Mouse (Mus musculus): Measurements from ENCODE around the gene 3110009E18Rik. TPM values are rescaled to one million over a fixed set of nuclear protein-coding genes. Genes with fewer than 3 reads are reported as not detected.

The 3110009E18Rik gene
- polyA plus RNA-seq, 1 experiment from 2014 or later, result 18.1 TPM

DNA sequence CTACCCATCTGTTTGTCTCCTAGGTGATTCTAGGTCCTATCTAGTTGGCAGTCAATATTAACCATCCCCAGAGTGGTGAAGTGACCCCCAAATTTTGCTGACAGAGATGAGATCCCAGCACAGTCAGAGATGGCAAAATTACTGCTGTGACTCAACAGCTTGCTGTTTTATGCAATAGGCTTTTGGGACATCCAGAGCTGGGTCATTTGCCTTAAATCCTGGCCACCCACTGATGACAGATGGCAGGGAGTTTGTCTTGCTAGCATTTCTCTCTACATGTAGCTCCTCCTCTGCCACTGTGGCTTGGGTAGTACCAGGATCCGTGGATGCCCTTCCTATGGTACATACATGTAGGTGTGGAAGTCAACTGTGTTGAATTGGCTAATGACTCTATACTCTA lies 11.4 kb downstream of the 3110009E18Rik start:
- Histone ChIP-seq H3K27me3 (ENCODE audit: control insufficient read depth, insufficient read depth, low read depth, low read length) (no peaks in the 10 kb centered on the region), H3K4me1 (replicated peaks; ENCODE audit: control insufficient read depth, insufficient read depth, low read length) (no peaks in the 10 kb centered on the region), H3K36me3 (ENCODE audit: control insufficient read depth, insufficient read depth, low read length) (no peaks in the 10 kb centered on the region), H3K9me3 (ENCODE audit: control insufficient read depth, low read length) (no peaks in the 10 kb centered on the region), H3K4me2 (ENCODE audit: low read depth, low read length) (no peak overlapping the region), H3K27ac (ENCODE audit: low read length) (no peak overlapping the region), H3K9ac (ENCODE audit: low read length) (no peak overlapping the region), H3K4me3 (ENCODE audit: low read length) (no peak overlapping the region)
- ATAC-seq (ENCODE audit: low read depth), result no peak
- 86% methylated on average over 1 of the region's 1 CpGs for WGBS

DNA sequence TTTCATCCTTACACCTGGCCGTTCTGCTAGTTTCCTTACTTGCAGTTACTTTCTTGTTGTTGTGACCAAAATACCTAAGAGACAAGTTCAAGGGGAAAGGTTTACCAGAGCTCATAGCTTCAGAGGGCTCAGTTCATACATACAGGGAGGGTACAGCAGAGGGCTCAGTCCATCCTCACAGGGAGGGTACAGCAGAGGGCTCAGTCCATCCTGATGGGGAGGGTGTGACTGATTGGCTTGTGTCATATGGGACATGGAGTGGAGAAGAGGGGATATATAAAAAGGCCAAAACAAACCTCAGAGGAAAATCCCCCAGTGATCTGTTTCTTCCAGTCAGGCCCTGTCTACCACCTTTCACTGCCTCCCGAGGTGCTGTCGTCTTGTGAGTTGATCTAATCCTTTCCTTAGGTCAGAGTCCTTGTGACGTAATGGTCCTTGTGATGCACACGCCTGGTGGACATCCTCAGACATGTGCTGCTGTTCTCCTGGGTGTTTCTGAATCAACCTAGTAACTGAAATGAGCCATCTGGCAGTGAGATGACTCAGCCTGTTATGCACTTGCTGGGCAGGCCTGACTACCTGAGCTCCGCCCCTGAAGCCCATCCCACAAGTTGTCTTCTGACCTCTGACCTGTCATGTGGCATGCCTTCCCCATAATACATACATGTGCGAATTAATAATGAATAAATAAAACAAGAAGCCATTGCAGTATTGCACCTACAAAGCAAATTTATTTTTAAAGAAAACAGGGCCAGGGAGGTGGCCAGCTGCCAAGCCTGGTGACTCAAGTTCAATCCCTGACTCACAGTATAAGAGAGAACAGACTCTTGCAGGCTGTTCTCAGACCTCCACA lies 15.2 kb downstream of the 3110009E18Rik start:
- Histone ChIP-seq H3K36me3 (ENCODE audit: control insufficient read depth, insufficient read depth, low read length) (no peaks in the 10 kb centered on the region), H3K9me3 (ENCODE audit: control insufficient read depth, low read length) (no peaks in the 10 kb centered on the region), H3K4me1 (replicated peaks; ENCODE audit: control insufficient read depth, insufficient read depth, low read length) (no peaks in the 10 kb centered on the region), H3K4me3 (ENCODE audit: low read length) (no peak overlapping the region), H3K4me2 (ENCODE audit: low read depth, low read length) (no peak overlapping the region), H3K27ac (ENCODE audit: low read length) (no peak overlapping the region), H3K9ac (ENCODE audit: low read length) (no peak overlapping the region), H3K27me3 (ENCODE audit: control insufficient read depth, insufficient read depth, low read depth, low read length) (no peaks in the 10 kb centered on the region)
- 68% methylated on average over 7 of the region's 7 CpGs for WGBS
- no peak for ATAC-seq (ENCODE audit: low read depth)

DNA sequence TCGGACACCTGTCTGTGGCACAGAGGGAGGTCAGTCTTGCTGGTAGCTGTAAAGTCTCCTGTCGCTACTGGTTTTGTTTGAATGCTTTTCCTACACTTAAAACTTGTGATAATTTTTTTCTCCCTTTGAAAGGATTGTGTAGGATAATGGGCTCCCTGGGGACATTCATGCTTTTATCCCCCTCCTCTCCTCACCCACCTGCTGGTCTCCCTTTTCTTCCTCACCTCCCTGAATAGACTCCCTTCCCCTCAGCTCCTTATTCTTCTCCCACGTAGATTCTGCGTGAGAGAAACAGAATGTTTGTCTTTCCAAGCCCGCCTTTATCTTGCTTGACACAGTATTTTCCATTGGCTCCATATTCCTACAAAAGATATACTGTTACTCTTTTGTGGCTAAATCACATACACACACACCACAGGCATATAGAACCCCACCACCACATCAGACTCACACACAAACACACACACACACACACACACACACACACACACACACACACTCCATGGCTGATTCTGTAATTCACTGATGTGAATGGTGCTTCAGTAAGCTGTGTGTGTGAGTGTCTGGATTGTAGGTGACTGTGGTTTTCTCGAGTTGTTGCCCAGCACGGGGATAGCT lies 18.0 kb downstream of the 3110009E18Rik start:
- Histone ChIP-seq H3K9ac (ENCODE audit: low read length) (no peak overlapping the region), H3K4me1 (replicated peaks; ENCODE audit: control insufficient read depth, insufficient read depth, low read length) (no peaks in the 10 kb centered on the region), H3K9me3 (ENCODE audit: control insufficient read depth, low read length) (no peaks in the 10 kb centered on the region), H3K4me3 (ENCODE audit: low read length) (no peak overlapping the region), H3K27ac (ENCODE audit: low read length) (no peak overlapping the region), H3K4me2 (ENCODE audit: low read depth, low read length) (no peak overlapping the region), H3K27me3 (ENCODE audit: control insufficient read depth, insufficient read depth, low read depth, low read length) (no peaks in the 10 kb centered on the region), H3K36me3 (ENCODE audit: control insufficient read depth, insufficient read depth, low read length) (no peaks in the 10 kb centered on the region)
- ATAC-seq (ENCODE audit: low read depth), result no peak
- 38% methylated on average over 7 of the region's 7 CpGs for whole genome bisulfite sequencing

DNA sequence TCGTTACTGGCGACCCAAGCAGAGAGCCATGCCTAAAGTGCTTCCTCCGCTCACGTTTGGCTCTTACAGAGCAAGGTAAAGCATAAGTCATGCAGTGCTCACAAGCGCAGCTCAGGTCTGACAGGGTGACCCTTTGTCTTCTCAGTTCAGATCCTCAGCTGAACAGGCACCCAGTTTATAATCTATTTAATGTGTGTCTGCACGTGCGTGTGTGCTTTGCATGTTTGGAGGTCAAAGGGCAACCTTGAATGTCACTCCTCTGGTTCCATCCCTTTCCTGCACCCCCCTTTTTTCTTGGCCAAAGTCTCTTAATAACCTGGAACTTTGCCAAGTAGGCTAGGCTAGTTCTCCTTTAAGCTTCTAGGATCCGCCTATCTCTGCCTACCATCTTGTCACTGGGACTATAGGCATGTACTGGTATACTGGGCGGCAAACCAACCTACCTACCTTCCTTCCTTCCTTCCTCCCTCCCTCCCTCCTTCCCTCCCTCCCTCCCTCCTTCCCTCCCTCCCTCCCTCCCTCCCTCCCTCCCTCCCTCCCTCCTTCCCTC lies 19.2 kb downstream of the 3110009E18Rik start:
- H3K9me3 ChIP-seq (ENCODE audit: control insufficient read depth, low read length), result no peaks in the 10 kb centered on the region
- ATAC-seq (ENCODE audit: low read depth), result no peak
- no peak overlapping the region for H3K9ac ChIP-seq (ENCODE audit: low read length)
- no peak overlapping the region for H3K27ac ChIP-seq (ENCODE audit: low read length)
- H3K4me3 ChIP-seq (ENCODE audit: low read length), result no peak overlapping the region
- no peaks in the 10 kb centered on the region for H3K27me3 ChIP-seq (ENCODE audit: control insufficient read depth, insufficient read depth, low read depth, low read length)
- no peaks in the 10 kb centered on the region for H3K36me3 ChIP-seq (ENCODE audit: control insufficient read depth, insufficient read depth, low read length)
- H3K4me1 ChIP-seq (replicated peaks; ENCODE audit: control insufficient read depth, insufficient read depth, low read length), result no peaks in the 10 kb centered on the region
- WGBS, result 72% methylated on average over 9 of the region's 9 CpGs
- no peak overlapping the region for H3K4me2 ChIP-seq (ENCODE audit: low read depth, low read length)

DNA sequence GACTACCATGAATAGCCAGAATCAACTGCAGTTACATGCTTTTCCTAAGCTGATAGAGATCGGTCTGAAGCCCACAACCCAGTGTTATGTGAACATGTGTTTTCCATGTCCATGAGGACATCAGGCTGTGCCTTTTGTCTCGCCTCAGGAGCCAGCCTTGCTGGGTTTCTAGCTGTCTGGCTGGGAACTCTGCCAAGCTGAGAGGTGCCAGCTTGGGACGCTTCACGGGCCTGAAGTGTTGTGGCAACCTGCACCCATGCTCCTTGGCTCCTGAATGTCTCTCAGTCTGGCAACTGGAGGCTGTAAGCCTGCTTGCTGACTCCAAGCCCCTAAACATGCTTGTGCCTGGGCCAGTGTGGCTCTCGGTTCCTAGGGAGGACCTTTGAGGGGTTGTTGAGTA lies 21.6 kb downstream of the 3110009E18Rik start:
- H3K36me3 ChIP-seq (ENCODE audit: control insufficient read depth, insufficient read depth, low read length), result no peaks in the 10 kb centered on the region
- H3K4me3 ChIP-seq (ENCODE audit: low read length), result no peak overlapping the region
- H3K27me3 ChIP-seq (ENCODE audit: control insufficient read depth, insufficient read depth, low read depth, low read length), result no peaks in the 10 kb centered on the region
- no peaks in the 10 kb centered on the region for H3K9me3 ChIP-seq (ENCODE audit: control insufficient read depth, low read length)
- WGBS, result 51% methylated on average over 5 of the region's 5 CpGs
- H3K4me2 ChIP-seq (ENCODE audit: low read depth, low read length), result no peak overlapping the region
- no peak for ATAC-seq (ENCODE audit: low read depth)
- no peak overlapping the region for H3K9ac ChIP-seq (ENCODE audit: low read length)
- no peak overlapping the region for H3K27ac ChIP-seq (ENCODE audit: low read length)
- no peaks in the 10 kb centered on the region for H3K4me1 ChIP-seq (replicated peaks; ENCODE audit: control insufficient read depth, insufficient read depth, low read length)

DNA sequence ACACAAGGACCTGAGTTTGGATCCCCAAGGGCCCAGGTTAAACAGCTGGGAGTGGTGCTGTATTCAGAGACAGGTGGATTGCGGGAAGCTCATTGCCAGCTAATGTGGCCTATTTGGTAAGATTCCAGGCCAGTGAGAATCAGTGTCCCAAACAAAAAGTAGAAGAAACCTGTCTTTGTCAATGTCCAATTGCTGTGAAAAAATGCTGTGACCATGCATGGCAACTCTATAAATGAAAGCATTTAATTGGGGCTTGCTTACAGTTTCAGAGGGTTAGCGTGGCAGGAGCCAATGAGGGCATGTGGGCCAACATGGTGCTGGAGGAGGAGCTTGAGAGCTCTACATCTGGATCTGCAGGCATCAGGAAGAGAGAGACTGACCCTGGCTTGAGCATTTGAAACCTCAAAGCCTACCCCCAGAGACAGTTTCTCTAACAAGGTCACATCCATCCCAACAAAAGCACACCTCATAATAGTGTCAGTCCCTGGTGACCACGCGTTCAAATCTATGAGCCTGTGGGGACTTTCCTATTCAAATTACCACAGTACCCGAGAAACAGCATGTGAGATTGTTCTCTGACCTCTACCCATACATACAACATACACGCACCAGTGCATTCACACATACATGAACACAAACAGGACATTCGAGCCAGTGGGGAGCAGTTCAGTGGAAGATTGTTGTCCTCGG lies 24.7 kb downstream of the 3110009E18Rik start:
- no peak overlapping the region for H3K4me3 ChIP-seq (ENCODE audit: low read length)
- no peak overlapping the region for H3K9ac ChIP-seq (ENCODE audit: low read length)
- H3K9me3 ChIP-seq (ENCODE audit: control insufficient read depth, low read length), result no peaks in the 10 kb centered on the region
- WGBS, result 88% methylated on average over 8 of the region's 8 CpGs
- no peaks in the 10 kb centered on the region for H3K36me3 ChIP-seq (ENCODE audit: control insufficient read depth, insufficient read depth, low read length)
- H3K27me3 ChIP-seq (ENCODE audit: control insufficient read depth, insufficient read depth, low read depth, low read length), result no peaks in the 10 kb centered on the region
- H3K27ac ChIP-seq (ENCODE audit: low read length), result no peak overlapping the region
- no peak overlapping the region for H3K4me2 ChIP-seq (ENCODE audit: low read depth, low read length)
- no peaks in the 10 kb centered on the region for H3K4me1 ChIP-seq (replicated peaks; ENCODE audit: control insufficient read depth, insufficient read depth, low read length)
- ATAC-seq (ENCODE audit: low read depth), result no peak

DNA sequence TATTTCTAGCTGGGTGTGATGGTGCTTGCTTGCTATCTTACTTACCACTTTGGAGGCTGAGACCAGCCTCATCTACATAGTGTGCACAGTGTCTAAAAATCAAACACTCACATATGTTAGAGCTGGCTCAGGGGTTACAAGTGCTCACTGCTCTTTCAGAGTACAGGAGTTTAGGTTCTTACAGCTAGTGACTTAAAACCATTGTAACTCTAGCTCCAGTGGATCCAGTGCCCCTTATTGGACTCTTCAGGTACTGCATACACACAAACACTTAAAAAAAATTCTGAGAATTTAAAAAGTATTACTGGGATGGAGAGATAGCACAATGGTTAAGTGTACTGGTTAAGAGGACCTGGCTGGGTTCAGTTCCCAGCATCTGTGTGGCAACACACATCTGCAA lies 26.0 kb downstream of the 3110009E18Rik start:
- no peaks in the 10 kb centered on the region for H3K27me3 ChIP-seq (ENCODE audit: control insufficient read depth, insufficient read depth, low read depth, low read length)
- no peak overlapping the region for H3K9ac ChIP-seq (ENCODE audit: low read length)
- H3K4me3 ChIP-seq (ENCODE audit: low read length), result no peak overlapping the region
- H3K27ac ChIP-seq (ENCODE audit: low read length), result no peak overlapping the region
- no peaks in the 10 kb centered on the region for H3K4me1 ChIP-seq (replicated peaks; ENCODE audit: control insufficient read depth, insufficient read depth, low read length)
- no peaks in the 10 kb centered on the region for H3K36me3 ChIP-seq (ENCODE audit: control insufficient read depth, insufficient read depth, low read length)
- ATAC-seq (ENCODE audit: low read depth), result no peak
- H3K4me2 ChIP-seq (ENCODE audit: low read depth, low read length), result no peak overlapping the region
- H3K9me3 ChIP-seq (ENCODE audit: control insufficient read depth, low read length), result no peaks in the 10 kb centered on the region

DNA sequence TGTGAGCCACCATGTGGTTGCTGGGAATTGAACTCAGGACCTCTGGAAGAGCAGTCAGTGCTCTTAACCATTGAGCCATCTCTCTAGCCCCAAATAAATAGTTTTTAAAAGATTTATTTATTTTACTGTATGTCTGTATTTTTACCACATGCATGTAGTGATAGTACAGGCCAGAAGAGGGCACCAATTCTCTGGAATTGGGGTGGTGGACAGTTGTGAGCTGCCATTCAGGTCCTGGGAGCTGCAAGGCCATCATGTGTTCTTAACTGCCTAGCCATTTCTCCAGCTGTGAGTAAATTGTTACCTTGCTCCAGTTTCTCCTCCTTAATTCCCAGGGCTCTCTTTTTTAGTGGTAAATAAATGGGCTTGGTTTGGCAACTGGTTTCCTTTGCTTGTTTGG lies 33.2 kb downstream of the 3110009E18Rik start:
- Histone ChIP-seq H3K9me3 (ENCODE audit: control insufficient read depth, low read length) (no peaks in the 10 kb centered on the region), H3K9ac (ENCODE audit: low read length) (no peak overlapping the region), H3K4me1 (replicated peaks; ENCODE audit: control insufficient read depth, insufficient read depth, low read length) (no peaks in the 10 kb centered on the region), H3K27ac (ENCODE audit: low read length) (no peak overlapping the region), H3K27me3 (ENCODE audit: control insufficient read depth, insufficient read depth, low read depth, low read length) (no peaks in the 10 kb centered on the region), H3K36me3 (ENCODE audit: control insufficient read depth, insufficient read depth, low read length) (no peaks in the 10 kb centered on the region), H3K4me3 (ENCODE audit: low read length) (no peak overlapping the region), H3K4me2 (ENCODE audit: low read depth, low read length) (no peak overlapping the region)
- ATAC-seq (ENCODE audit: low read depth), result no peak

DNA sequence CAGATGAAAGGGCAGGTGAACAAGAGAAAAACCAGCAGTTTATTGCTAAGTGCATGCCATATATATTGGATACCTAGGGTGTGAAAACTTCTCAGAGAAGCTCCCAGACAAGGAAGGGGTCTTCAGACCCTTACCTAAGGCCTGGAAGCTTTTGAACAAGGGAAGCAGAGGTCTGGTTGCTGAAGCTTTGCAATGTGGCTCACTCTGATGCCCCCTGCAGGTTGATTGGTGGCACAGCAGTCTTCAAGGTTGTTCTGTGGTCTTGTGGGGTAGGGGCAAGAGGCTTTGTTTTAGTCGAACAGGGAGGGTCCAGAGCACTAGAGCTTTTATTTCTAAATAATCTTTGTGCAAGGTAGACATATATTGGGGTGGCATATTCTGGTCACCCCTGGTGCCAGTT lies 34.3 kb downstream of the 3110009E18Rik start:
- Histone ChIP-seq H3K4me1 (replicated peaks; ENCODE audit: control insufficient read depth, insufficient read depth, low read length) (no peaks in the 10 kb centered on the region), H3K9ac (ENCODE audit: low read length) (no peak overlapping the region), H3K9me3 (ENCODE audit: control insufficient read depth, low read length) (no peaks in the 10 kb centered on the region), H3K4me2 (ENCODE audit: low read depth, low read length) (no peak overlapping the region), H3K4me3 (ENCODE audit: low read length) (no peak overlapping the region), H3K27ac (ENCODE audit: low read length) (no peak overlapping the region), H3K27me3 (ENCODE audit: control insufficient read depth, insufficient read depth, low read depth, low read length) (no peaks in the 10 kb centered on the region), H3K36me3 (ENCODE audit: control insufficient read depth, insufficient read depth, low read length) (no peaks in the 10 kb centered on the region)
- ATAC-seq (ENCODE audit: low read depth), result no peak
- 10% methylated on average over 1 of the region's 1 CpGs for WGBS

All from lung, embryonic 16.5 days (tissue).